Mouse (Mus musculus) urinary bladder, postnatal 25 days (tissue): ENCODE results near the gene Tsen34.
"Not testable (repeated sequence)": the region's sequence is repeated elsewhere in the genome, so short reads cannot be mapped to it uniquely, and the experiment has no call there.

Source experiments
- DNase-seq: peaks from one replicate; pipeline ENCODE4 v3.0.0; 2022; ENCODE audit warnings: low spot score

Gene Tsen34

GRCm38 (mm10) chr7:3732675-3733074 lies 40.0 kb downstream of the Tsen34 start:
- DNase-seq = not testable (repeated sequence)
